Mouse (Mus musculus): Measurements from ENCODE around the gene Mycn. TPM values are rescaled to one million over a fixed set of nuclear protein-coding genes. Genes with fewer than 3 reads are reported as not detected.

Gene Mycn
- 57.8 and 64.5 TPM in 2 replicates for polyA plus RNA-seq (2015; fragmentation: Nextera tagmentation; extraction: Ambion mirVana)

DNA sequence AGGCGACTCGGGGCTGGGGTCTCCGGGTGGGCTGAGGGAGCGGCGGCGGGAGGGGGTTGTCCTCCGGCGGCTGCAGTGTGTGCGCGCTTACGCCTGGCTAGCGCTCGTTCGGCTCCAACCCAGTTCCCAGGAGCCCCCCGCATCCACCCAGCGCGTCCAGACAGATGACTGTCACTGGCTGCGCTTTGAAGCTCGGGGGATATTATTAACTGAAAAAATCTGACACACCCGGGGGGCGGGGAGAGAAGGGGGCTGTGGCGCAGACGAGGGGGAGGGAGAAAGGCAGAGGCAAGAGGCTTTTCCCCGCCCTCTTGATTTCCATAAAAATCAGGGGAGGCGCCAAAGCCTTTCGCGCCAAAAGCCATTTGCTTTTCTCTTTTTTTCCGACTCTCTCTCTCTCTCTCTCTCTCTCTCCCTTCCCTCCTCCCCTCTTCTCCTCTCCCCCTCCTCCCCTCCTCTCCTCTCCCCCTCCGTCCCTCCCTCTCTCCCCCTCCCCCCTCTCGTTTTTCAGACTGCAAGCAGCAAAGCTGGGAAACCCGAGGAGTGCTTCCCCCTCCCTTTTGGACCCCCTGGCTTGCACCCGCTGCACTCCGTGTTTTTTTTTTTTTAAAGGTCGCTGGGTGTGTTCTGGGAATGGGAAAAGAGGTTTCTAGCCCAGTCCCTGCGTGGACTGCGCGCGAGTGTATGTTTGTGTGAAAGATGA lies at the start of gene Mycn:
Gene Mycn, minus strand, starts transcription at position 254 of the 703 bp plus-strand sequence.
- WGBS: under 1% methylated on average over 36 of the region's 38 CpGs
- Histone ChIP-seq H3K4me3 (peak within 1 kb of the TSS; percentile 88), H3K27ac (peak within 1 kb of the TSS; percentile 97), H3K4me1 (peaks cover 26% of the 10 kb centered on the region), H3K27me3 (replicated peaks) (no peaks in the 10 kb centered on the region), H3K9ac (peak within 1 kb of the TSS; percentile 96), H3K4me2 (peak within 1 kb of the TSS; percentile 76), H3K9me3 (no peaks in the 10 kb centered on the region), H3K36me3 (replicated peaks) (0 out of 2 replicates have a peak, but pooled peaks cover 3% of the 10 kb centered on the region)
- ATAC-seq (replicated peaks): peak; percentile 82

DNA sequence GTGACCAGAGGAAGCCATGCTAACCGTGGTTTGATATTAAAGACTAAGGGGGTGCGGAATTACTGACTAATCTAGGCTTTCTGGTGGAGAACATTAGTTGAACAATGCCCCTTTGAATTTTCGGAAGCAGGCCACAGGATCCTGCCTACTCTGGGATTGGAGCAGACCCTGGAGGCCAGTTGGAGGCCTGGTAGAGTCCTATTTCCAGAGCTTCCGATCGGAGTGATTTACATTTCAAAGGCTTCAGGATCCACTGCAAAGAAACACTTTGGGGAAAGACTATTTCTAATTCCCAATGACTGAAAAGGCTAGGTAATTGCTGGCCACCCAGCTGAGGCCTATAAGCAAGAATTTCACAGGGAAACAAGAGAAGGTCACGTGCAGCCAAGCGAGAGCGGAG lies 45.7 kb upstream of the Mycn start:
- no peak overlapping the region for H3K27ac ChIP-seq
- no peaks in the 10 kb centered on the region for H3K9me3 ChIP-seq
- no peak for ATAC-seq (replicated peaks)
- H3K27me3 ChIP-seq (replicated peaks): no peaks in the 10 kb centered on the region
- 63% methylated on average over 8 of the region's 8 CpGs for WGBS
- no peaks in the 10 kb centered on the region for H3K4me1 ChIP-seq
- H3K4me3 ChIP-seq: no peak overlapping the region
- no peak overlapping the region for H3K9ac ChIP-seq
- no peak overlapping the region for H3K4me2 ChIP-seq
- H3K36me3 ChIP-seq (replicated peaks): no peaks in the 10 kb centered on the region

DNA sequence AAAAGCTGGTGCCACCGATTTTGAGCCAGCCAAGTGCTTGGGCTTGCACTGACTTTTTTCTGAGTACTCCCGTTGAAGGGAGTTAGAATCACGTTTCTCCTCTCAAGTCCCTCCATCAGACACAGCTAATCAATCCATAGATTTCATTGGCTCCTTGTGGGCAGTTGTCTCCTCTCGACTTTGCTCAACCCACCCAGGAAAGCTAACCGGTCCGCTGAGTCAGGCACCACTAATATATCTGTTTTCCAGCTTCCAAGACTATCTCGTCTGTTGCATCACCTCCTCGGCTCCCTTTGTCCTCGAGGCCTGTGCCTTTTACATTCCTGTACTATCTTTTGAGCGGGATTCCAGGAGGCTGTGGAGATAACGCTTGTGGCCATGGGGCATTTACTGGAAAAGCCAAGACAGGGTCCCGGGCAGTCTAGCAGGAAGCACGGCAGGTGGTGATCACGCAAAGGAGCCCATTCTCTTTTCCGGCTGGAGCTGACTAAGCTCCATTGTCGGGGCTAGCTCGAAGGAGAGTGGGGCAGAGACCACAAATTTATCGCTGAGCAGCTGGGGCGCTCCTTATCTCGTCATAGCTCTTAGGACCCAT lies 45.0 kb upstream of the Mycn start:
- Histone ChIP-seq H3K27ac (no peak overlapping the region), H3K4me1 (no peaks in the 10 kb centered on the region), H3K4me3 (no peak overlapping the region), H3K36me3 (replicated peaks) (no peaks in the 10 kb centered on the region), H3K4me2 (no peak overlapping the region), H3K9me3 (no peaks in the 10 kb centered on the region), H3K27me3 (replicated peaks) (no peaks in the 10 kb centered on the region), H3K9ac (no peak overlapping the region)
- no peak for ATAC-seq (replicated peaks)
- 84% methylated on average over 20 of the region's 20 CpGs for WGBS

DNA sequence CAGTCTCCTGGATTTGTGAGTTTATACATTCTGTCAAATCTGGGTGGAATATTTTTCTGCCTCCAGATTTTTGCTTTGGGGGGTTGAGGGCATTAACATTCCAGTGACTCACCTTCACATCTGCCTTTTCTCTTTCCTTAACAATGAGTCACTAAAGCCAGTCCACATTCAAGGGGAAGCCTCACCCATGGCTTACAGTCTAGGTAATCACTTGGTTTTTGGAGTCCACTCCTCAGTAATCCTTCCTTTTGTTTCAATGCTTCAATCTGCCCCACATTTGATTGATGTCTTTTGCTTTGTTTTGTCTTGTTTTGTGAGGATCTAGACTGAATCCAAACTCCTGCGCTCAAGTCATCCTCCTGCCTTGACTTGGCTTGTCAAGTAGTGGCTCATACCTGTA lies 41.3 kb upstream of the Mycn start:
- Histone ChIP-seq H3K4me2 (no peak overlapping the region), H3K4me1 (no peaks in the 10 kb centered on the region), H3K27ac (no peak overlapping the region), H3K27me3 (replicated peaks) (no peaks in the 10 kb centered on the region), H3K36me3 (replicated peaks) (no peaks in the 10 kb centered on the region), H3K4me3 (no peak overlapping the region), H3K9ac (no peak overlapping the region), H3K9me3 (no peaks in the 10 kb centered on the region)
- 74% methylated on average over 1 of the region's 1 CpGs for WGBS
- no peak for ATAC-seq (replicated peaks)

DNA sequence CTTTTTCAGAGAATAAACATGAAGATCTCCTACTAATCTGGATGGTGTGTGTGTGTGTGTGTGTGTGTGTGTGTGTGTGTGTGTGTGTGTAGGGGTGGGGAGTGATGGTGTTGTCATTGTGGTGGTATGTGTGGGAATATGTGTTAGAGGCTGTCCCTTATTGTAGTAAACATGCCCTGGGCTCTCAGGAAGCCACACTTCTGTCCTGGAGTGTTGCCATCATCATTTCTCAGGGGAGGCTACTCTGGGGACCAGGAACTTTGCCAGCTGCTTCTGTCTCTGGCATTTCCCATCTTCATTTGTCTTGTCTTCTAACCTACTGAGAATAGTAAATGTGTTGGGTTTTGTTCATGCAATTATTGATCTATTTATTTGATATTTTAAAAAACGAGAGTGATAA lies 33.7 kb upstream of the Mycn start:
- H3K9me3 ChIP-seq: no peaks in the 10 kb centered on the region
- no peaks in the 10 kb centered on the region for H3K27me3 ChIP-seq (replicated peaks)
- no peak for ATAC-seq (replicated peaks)
- no peaks in the 10 kb centered on the region for H3K36me3 ChIP-seq (replicated peaks)
- no peaks in the 10 kb centered on the region for H3K4me1 ChIP-seq
- 86% methylated on average over 1 of the region's 1 CpGs for WGBS
- no peak overlapping the region for H3K27ac ChIP-seq
- H3K4me2 ChIP-seq: no peak overlapping the region
- no peak overlapping the region for H3K4me3 ChIP-seq
- no peak overlapping the region for H3K9ac ChIP-seq

DNA sequence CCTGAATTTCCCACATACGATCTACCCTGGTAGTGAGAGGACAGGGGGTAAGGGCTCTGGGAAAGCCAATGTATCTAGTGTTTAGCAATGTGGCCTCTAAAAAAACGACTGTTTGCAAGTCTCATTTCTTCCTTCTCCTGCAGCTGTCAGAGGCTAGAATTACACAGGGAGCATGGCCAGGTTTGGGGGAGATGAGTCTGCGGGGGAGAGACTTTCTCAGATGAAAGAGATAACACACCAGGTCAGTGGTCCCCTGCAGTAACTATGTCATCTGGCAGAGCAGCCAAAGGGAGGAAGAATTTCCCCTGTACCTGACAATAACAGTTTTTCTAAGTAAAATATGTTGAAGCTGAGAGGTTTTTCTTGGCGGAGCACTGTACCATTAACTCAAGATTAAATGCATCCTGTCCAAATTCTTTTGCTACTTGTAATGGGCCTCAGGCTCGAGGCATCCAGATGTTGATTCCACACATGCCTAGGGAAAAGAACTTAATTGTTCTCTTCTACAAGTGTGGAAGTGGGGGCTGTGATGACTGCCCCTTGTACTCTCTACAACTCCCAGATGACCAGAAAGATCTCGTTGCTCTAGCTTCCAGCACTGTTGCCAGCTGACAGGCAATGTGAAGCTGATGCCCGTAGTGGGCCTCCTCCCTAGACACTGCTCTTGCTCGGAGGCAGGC lies 31.2 kb upstream of the Mycn start:
- Histone ChIP-seq H3K27ac (no peak overlapping the region), H3K4me3 (no peak overlapping the region), H3K9me3 (no peaks in the 10 kb centered on the region), H3K4me2 (no peak overlapping the region), H3K4me1 (no peaks in the 10 kb centered on the region), H3K36me3 (replicated peaks) (no peaks in the 10 kb centered on the region), H3K9ac (no peak overlapping the region), H3K27me3 (replicated peaks) (no peaks in the 10 kb centered on the region)
- WGBS: 68% methylated on average over 8 of the region's 8 CpGs
- ATAC-seq (replicated peaks): no peak

DNA sequence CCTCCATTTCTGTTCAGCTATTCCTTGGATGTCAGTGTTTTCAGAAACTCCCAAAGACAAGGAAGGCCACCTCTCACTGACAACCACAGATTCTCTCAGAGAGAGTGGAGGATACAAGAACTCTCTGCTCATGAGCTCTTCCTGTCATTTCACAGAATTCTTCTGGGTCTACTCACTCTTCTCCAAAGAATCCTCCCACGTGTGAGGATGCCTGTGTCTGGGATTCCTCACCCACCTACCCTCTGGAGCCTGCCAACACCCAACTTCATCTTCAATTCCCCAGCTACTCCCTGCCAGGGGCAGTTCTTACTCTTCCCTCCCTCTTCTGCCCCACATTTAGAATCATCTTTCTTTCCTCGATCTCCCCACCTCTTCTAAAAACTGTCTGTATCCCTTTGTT lies 26.2 kb upstream of the Mycn start:
- Histone ChIP-seq H3K36me3 (replicated peaks) (no peaks in the 10 kb centered on the region), H3K4me3 (no peak overlapping the region), H3K4me2 (no peak overlapping the region), H3K27me3 (replicated peaks) (no peaks in the 10 kb centered on the region), H3K9ac (no peak overlapping the region), H3K4me1 (no peaks in the 10 kb centered on the region), H3K27ac (no peak overlapping the region), H3K9me3 (no peaks in the 10 kb centered on the region)
- no peak for ATAC-seq (replicated peaks)
- WGBS: 83% methylated on average over 2 of the region's 2 CpGs

DNA sequence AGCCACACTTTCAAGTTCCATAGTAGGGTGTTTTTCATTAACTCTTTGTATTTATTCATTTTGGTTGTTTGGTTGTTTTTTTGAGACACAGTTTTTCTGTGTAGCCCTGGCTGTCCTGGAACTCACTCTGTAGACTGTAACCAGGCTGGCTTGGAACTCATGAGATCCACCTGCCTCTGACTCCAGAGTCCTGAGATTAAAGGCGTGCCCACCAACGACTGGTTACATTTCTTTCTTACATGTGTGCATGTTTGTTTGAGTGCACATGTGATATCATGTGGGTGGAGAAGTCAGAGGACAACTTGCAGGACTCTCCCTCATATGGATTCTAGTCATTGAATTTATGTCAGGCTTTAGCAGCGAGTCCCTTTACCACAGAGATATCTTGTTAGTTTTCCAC lies 23.1 kb upstream of the Mycn start:
- Histone ChIP-seq H3K4me3 (no peak overlapping the region), H3K27ac (no peak overlapping the region), H3K9ac (no peak overlapping the region), H3K9me3 (no peaks in the 10 kb centered on the region), H3K36me3 (replicated peaks) (no peaks in the 10 kb centered on the region), H3K27me3 (replicated peaks) (no peaks in the 10 kb centered on the region), H3K4me1 (no peaks in the 10 kb centered on the region), H3K4me2 (no peak overlapping the region)
- WGBS: 95% methylated on average over 3 of the region's 3 CpGs
- ATAC-seq (replicated peaks): no peak

DNA sequence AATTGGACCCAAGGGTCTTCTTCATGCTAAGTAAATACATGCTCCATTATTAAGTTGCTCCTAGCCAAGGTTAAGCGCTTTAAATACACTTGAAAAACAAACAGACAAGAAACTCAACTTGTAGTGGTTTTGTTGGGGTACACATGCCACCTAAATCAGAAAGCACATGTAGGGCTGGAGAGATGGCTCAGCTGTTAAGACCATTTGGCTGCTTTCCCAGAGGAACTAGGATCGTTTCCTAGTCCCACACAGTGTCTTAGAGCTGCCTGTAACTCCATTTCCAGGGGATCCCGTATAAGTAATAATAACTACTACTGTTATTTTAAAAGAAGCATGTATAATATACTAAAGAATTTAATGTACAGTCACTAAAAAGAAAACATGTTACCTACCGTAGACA lies 5.9 kb upstream of the Mycn start:
- H3K9ac ChIP-seq: no peak overlapping the region
- H3K36me3 ChIP-seq (replicated peaks): no peaks in the 10 kb centered on the region
- H3K27me3 ChIP-seq (replicated peaks): no peaks in the 10 kb centered on the region
- H3K27ac ChIP-seq: no peak overlapping the region
- H3K9me3 ChIP-seq: no peaks in the 10 kb centered on the region
- H3K4me3 ChIP-seq: no peak overlapping the region
- peaks cover 7% of the 10 kb centered on the region; the same call in 1 of the 2 replicates for H3K4me1 ChIP-seq
- ATAC-seq (replicated peaks): no peak
- 83% methylated on average over 4 of the region's 4 CpGs for WGBS
- H3K4me2 ChIP-seq: no peak overlapping the region

DNA sequence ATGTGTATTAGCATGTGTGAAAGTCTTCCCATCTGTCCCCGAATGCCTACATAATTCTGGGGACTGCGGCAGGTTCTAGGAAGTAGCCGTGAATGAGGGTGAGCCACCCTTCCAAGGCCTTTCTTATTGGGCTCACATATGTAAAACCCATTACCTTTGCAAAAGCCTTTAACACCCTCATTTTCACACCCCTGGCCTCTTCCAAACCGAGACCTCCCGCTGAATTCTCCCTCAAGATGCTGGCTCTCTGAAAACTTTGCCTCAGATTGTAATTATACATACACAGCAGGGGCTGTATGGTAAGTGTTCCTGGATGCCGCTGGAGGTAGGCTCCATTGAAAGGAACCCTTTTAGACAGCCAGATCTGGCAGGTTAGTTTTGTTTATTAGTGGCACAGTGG lies 1.6 kb upstream of the Mycn start:
- peak overlapping the region; percentile 97 for H3K27ac ChIP-seq
- H3K4me1 ChIP-seq: peaks cover 15% of the 10 kb centered on the region; the same call in 1 of the 2 replicates
- H3K9ac ChIP-seq: no peak overlapping the region
- ATAC-seq (replicated peaks): no peak
- peak overlapping the region; percentile 76 for H3K4me2 ChIP-seq
- no peaks in the 10 kb centered on the region for H3K27me3 ChIP-seq (replicated peaks)
- H3K9me3 ChIP-seq: no peaks in the 10 kb centered on the region
- H3K4me3 ChIP-seq: no peak overlapping the region
- no peaks in the 10 kb centered on the region for H3K36me3 ChIP-seq (replicated peaks)
- 10% methylated on average over 6 of the region's 6 CpGs for WGBS

DNA sequence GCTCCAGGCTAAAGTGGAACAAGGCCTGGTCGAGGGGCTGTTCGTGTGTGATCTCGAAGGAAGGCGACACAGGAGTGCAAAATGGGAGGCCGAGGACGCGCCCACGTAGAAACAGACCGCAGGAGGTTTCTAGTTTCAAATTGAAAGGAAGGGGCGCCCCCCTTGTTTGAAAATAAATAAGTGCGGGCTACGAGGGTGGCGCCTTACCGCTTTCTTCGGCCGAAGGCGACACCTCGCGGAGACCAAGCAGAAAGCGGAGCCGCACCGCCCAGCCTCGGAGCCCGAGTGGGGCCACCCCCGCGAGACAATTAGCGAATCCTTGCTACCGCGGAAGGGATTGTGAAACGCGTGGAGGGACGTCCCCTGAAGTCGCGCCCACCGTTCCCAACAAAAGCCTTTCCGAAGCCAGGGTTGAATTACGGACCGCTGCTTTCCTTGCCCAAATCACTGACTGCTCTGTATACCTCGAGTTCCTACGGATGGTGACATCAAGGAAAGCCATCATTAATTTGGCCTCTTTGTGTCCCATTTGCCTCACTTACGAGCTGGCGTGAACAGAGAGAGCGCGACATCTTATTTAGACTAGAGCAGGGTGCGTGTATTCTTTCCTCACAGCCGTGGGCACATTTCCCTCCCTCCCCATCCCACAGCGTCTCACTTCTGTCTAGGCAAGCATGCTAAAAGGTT lies 793 bp upstream of the Mycn start:
- H3K4me3 ChIP-seq: peak overlapping the region; percentile 88
- WGBS: under 1% methylated on average over 47 of the region's 47 CpGs

DNA sequence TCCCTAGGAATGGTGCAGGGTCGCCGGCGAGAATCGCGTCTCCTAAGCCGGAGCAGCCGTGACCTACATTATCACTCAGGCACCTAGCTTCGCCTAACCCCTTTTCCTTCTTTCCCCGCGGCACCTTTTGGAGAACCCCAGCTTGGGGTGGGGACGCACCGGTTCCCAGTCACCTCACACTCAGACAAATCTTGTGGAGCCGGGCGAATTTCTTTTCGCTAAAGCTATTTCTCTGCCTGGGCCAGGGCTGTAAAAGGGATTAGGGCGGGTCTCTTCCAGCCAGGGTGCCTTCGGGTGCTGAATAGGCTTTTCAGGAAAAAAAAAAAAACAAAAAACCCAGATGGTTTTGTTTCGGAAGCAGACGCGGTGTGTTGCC lies 597 bp downstream of the Mycn start:
- peak overlapping the region; percentile 88 for H3K4me3 ChIP-seq
- H3K4me2 ChIP-seq: peak overlapping the region; percentile 76
- ATAC-seq (replicated peaks): peak; percentile 1
- H3K36me3 ChIP-seq (replicated peaks): 0 out of 2 replicates have a peak, but pooled peaks cover 3% of the 10 kb centered on the region
- H3K9ac ChIP-seq: peak overlapping the region; percentile 96
- H3K27ac ChIP-seq: peak overlapping the region; percentile 97
- under 1% methylated on average over 20 of the region's 20 CpGs for WGBS
- no peaks in the 10 kb centered on the region for H3K9me3 ChIP-seq
- peaks cover 29% of the 10 kb centered on the region for H3K4me1 ChIP-seq
- H3K27me3 ChIP-seq (replicated peaks): no peaks in the 10 kb centered on the region

More for the DNA sequence above, 793 bp upstream of the Mycn start:
- Histone ChIP-seq H3K27ac (peak overlapping the region; percentile 97), H3K4me1 (peaks cover 19% of the 10 kb centered on the region), H3K9me3 (no peaks in the 10 kb centered on the region), H3K27me3 (replicated peaks) (no peaks in the 10 kb centered on the region), H3K36me3 (replicated peaks) (no peaks in the 10 kb centered on the region), H3K4me2 (peak overlapping the region; percentile 76), H3K9ac (peak overlapping the region; percentile 51)
- ATAC-seq (replicated peaks): peak; percentile 75
